Mouse (Mus musculus): ENCODE results near the gene Lmntd1.
A peak's percentile ranks its signal among the peaks of the same experiment; 100 is the strongest.

Gene Lmntd1

DNA sequence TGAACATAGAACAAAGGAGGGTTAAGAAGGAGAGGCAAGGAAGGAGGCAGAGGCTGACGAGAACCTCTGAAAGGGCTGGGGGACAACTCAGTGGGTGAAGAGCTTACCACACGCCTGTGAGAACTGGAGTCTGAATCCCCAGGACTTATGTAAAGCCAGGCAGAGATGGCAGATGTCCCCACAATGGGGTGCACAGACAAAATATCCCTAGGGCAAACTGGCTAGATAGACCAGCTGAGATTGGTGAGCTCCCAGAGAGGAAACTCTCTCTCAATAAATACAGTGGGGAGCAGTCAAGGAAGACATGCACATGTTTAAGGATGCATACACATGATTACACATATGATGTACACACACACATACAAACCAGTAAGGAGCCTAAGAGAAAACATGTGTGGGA is 10.0 kb downstream of the Lmntd1 start:
- no peak for DNase-seq

DNA sequence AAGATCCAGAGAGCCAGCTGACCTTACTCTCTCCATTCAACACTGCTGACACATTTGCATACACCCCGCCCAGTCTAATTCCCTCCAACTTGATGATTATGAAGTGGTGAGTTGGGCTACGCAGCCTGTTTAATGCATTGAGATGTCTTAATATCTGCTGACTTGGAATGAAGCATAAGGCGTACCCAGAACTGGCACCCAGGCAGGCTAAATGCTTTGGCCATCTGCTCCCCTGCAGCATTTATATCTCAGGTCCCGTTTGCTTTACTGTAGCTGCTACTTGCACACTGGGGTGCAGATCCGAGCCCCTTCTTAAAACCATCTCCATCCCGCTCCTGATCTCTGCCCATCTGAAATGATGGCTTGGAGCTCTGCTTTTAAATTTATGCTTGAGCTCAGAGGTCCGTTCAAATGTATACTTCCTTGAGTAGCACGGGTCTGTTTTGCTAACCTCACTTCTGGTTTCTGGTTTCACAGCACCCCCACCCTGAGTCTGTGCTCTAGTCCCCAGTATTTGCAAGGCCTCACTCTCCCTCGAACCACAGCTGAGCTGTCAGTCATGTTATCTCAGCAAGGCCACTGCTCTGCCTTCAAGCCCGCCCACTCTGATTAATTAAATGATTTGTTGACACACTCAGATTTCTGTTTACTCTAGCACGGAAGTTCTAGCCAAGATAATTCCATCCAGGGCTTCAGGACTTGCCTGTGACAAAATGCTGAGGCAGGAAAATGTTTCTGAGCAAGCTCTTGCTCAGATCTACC is 15.1 kb downstream of the Lmntd1 start:
- DNase-seq = peak; percentile 30

DNA sequence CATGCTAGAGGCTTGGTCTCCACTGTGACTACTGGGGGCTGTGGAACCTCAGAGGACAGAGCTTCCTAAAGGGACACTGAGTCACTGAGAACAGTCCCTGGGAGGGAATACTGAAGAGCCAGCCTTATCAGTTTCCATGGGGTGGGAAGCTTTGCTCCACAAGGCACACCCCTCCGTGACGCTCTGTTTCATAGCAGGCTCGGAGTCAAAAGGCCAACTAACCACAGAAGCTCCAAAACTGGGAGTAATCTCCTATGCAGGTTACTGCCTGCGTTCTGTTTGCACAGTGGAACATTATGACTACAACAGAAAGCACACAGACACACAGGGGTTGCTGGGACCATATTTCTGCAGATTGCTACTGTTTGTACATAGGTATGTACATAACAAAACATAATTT is 18.2 kb downstream of the Lmntd1 start:
- DNase-seq = no peak

DNA sequence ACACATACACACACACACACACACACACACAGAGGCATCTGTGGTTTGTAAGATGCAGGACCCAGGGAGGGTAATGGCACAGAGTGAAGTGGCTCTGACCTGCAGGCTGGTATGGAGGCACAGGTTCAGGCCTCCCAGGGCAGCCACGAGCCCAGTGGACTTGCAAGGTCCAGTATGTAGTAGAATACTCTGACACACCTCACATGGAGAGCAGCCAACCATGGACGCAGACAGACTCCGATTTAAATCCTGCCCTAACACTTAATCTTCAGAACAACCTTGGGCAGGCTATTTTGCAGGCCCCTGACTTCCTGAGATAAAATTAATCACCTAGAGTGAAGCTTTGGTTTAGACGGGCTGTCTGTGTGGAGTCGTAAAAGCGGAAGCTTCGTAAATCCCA is 20.1 kb downstream of the Lmntd1 start:
- no peak for DNase-seq

DNA sequence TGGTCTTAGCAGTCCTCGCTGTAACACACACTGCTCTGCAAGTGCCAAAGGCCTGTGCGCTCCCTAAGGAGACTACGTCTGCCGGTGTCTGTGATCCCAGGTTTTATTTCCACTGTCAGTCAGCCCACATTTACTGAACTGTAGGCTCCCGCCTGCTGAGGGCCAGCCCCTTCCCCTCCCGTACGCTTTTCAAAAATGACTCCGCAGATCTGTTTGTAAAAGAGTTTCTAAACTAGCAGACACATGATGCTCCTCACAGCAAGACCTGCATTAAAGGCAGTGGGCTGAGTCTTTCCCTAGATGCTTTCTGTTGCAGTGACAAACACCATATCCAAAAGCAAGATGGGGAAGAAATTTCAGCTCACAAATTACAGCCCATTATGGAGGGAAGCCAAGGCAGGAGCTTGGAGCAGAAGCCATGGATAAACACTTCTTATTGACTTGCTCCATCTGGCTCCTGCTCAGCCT is 21.6 kb downstream of the Lmntd1 start:
- DNase-seq = no peak

DNA sequence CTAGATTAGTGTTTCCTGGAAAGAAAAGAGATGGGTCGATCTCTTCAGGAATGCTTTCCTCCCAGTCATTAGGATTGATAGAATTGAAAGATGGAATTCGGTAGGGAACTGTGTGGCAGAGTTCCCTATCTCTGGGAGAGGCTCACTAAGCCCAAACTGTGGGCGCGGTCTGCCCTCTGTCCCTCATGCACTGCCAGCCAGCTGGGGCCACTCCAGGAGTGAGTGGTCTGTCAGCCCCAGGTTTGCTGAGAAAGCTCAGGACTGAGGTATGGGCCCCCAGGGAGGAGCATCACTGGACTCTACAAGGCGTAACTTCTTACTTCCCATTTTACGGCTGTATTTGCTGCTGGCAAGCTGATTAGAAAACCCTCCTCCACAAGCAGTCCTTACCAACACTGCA is 22.1 kb downstream of the Lmntd1 start:
- no peak for DNase-seq

DNA sequence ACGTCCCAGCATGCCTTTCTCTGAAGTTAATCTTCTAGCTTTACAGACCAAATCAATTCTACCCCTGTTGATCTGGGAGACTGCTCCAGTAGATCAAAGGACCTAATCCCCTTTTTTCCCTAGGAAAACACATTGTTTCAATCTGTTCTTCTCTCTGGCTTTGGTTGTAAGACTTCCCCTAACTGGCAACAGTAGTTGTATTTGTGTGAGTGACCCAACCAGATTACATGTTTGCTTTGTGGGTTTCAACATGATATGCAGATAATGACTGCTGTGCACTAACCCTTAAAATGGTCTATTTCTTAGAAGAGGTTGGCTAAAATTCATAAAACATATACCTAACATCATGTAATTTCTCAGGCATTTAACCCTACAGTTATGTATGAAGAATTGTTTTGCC is 22.5 kb downstream of the Lmntd1 start:
- DNase-seq = no peak

DNA sequence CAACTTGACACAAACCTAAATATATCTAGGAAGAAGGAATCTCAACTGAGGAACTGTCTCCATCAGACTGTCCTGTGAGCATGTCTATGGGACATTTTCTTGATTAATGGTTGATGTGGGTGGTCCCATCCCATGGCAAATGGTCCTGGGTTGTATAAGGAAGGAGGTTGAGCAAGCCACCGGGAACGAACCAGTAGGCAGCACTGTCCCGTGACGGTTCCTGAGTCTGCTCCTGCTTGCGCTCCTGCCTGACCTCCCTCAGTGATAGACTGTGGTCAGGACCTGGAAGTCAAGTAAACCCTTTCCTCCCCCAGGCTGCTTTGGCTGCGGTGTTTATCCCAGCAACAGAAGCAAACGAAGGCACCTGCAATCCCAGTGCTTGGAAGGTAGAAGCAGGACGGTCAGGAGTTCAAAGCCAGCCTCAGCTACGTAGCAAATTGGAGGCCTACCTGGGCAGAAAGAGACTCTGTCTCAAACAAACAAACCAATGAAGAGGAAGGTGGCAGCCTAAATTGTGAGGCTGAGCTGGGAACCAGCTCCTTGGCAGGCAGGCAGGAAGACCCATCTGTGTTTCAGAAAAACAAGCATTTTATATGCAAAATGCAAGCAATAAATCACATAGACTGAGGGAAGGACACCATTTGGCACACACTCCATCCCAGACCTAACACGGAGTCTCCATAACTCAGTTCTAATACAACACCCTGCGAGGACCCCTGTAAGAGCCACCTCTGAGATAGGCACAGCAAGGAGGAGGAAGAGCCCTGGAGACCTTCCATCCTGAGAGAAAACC is 23.4 kb downstream of the Lmntd1 start:
- no peak for DNase-seq

DNA sequence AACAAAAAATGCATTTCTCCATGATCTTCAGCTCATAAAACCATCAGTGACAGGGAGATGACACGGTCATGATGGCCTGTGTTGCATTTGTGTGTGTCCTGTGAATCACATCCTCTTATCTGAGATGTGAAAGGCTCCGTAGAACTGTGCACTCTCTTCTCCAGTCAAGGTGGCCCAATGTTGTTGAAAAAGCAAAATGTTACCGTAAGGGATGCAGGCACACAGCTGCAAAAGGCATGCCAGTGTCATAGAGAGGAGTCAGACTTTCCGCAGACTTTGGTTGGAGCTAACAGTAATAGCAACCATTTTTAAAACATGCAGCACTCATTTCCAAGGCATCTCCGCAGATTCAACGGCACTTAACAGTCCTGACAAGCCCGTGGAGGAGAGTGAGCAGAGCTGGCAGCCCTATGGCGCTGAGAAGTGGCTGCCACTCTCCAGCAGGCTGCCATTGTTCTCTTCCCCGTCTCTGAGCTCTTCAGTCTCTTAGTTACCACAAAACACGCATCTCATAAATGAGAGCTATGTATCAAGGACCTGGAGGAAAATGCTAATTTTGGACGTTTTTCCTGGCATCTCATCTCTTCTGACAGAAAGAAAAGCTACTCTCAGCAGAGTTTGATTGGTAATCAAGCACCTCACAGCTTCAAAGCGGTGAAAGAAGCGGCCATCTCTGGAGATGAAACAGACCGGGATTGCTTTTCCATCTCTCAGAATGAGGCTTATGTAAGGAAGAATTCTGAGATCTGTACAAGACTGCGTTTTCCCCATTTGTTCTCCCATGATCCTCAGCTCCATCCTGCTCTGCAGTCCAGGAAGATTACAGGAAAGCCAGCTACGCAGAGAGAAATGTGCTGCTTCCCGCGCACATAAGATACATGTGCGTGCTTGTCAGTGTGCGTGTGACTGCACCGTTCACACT is 28.8 kb downstream of the Lmntd1 start:
- DNase-seq = no peak

DNA sequence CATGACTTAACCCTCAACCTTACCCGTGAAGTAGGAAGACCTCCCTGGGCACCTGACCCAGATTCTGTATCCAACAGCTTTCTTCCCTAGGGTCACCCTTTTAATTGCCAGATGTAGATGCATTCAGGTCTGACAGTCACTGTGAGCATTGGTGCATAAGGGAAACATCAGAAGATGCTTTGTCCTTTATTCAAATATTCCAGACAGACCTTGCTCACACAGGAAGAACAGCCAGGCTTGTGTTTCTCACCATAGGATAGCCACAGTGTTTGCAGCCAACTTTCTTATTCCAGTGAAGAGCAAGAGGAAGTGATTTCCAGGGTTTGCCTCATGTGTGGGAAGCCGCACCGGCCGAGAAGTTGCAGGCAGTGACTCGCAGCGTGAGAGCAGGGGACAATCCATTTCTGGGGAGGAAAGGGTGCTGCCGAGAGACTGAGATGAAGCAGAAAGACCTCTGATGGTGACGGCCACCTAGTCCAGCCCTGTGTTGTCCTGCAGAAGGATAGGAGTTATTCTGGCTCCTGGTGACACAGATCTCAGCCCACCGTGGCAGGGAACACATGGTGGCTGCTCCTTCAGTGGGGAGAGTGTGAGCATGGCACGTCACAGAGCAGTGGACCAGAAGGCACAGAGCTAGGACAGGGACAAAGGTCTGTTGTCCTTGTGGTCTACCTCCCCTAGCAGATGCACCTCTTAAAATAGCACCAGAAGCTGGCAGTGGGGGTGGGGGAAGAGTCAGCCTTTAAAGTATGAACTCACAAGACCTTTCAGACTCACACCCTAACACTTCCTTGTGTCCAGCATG is 32.6 kb downstream of the Lmntd1 start:
- no peak for DNase-seq

DNA sequence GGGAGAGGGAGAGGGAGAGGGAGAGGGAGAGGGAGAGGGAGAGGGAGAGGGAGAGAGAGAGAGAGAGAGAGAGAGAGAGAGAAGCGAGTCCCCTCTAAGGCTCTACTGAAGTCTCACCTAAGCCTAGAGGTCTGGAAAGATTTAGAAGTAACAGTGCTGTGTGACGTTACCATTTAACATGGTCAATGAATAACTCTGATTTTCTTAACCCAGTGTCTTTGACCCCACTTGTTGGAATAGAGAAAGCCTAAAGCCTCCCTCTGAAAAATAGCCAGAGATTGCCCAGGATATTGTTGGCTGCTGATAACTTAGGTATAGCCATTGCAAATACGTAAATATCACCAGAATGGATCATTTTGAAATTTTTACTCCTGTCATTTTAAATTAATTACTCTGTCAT is 34.4 kb downstream of the Lmntd1 start:
- no peak for DNase-seq

DNA sequence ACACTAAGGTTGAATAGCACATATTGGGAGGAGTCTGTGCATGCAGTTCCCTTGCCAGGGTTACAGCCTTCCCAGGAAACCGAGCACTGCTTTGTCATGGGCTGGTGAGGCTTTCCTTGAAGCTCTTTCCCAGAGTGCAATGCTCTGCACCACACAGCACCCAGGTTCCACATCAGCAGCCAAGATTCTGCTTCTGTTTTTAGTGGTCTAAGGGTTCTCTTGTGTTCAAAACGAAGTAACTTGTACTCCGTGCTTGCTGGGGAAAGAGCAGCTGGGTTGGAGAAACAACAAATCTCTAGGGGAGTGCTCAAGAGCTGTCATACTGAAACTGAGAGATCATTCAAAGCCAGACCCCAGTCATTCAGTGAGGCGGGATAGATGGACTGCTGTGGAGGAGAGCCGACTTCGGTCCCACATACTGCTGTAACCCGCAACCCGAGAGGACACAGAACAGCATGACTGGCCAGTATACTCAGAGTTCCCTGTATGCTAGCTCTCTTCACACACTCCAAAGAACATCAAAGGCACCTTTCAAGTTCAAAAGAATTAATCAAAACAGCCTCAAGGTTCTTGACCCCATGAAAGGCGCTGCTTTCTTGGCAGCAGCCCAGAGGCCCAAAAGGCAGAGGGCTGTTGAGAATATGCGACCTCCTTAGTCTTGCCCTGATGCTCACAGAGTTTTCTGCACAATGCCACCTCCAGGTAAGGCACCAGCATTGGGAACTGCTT is 35.5 kb downstream of the Lmntd1 start:
- no peak for DNase-seq

DNA sequence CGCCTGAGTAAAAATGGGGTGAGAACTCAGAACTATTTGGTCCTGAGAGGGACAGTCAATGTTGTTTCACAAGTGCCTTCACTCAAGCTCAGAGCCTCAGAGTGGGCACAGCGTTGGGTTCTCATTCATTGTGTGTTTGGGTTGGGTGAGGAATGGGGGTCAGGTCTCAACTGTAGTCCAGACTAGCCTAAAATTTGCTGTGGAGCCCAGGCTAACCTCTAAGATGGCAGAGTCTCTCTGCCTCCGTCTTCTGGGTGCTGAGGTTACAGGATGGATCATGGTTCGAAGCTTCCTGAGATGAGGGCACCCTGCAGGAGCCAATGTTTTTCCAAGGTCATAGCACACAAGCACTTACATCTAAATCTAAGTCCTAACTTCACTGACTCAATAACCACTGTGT is 37.4 kb downstream of the Lmntd1 start:
- DNase-seq = no peak

DNA sequence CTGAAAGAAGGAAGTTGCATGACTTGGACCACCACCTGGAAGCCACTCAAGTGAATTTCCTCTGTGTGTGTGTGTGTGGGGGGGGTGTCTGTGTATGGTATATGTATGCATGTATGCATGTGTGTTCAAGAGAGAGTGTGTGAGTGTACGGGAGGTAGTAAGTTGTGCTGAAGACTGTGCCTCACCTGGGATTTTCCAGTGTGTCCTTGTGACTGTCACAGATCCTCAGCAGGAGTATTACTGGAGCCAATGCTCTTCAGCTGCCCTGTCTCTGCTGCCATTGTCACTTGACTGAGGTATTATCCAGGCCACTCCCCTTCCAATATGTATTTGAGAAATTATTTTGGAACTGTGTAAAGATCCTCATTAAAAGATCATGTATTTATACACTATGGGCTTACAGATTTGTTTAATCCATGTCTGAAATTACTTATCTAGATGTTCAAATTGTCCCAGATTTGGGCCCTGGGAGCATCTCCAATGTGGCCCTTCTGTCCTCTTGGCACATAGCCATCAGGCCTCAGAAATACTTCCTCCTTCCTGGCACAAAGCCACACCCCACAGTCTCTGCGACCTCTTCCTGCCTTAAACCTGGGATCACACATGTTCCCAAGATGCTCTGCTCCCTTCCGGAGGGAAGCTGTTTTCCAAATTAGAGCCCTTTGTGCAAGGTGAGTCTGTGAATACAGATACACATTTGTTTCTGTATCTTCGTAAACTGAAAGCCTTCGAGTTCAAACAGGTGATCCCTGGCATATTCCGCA is 40.7 kb downstream of the Lmntd1 start:
- DNase-seq = no peak

DNA sequence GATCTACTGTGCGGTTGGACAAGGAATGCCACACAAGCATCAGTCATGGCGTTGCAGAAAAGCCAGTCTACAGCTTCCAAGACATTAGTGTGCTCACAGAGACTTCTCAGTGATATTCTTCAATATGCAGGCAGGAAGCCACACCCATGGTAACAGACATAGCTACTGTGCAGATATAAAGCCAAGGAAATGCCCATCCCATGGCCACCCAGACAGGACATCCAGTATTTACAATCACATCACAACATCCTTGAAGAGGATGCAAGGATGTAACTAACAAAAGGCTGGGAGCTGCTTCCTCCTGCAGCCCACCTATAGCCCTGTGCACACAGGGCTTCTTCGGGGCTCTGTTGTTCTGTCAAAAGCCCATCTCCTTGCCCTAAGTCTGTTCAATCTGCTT is 45.4 kb downstream of the Lmntd1 start:
- DNase-seq = no peak

DNA sequence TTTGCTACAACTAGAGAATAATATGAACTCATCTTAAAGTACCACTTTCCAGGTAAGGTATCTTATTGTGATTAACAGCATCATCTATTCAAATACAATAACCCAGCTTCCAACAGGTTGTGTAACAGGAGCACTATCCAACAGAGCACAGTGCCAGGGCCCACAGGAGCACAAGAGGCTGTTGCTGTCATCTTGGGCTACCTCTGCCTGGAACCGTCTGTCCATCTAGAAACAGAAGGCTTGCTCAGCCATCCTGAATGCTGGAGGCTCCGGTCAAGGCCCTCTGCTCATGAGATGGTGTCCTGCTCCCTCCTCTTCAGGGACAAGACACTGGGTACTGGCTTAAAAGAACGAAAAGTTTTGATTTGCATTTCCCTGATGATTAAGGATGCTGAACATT is 46.3 kb downstream of the Lmntd1 start:
- DNase-seq = no peak

DNA sequence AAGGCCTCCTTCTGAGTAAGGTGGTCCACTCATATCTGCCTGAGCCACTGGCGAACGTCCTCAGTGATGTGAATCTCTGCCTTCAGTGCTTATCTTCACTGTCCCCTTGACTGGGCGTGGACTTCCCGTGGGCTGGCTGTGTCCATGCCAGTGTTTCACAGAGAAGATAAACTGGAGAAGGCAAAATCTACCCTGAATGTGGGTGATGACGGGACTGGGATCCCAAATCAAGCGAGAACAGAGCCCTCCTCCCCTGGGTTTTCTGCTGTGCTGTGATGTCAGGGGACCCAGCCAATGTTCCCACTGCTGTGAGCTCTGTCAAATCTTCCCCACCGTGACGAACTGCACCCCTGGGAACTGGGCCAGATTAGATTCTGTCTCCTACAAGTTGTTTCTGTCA is 46.8 kb downstream of the Lmntd1 start:
- no peak for DNase-seq

DNA sequence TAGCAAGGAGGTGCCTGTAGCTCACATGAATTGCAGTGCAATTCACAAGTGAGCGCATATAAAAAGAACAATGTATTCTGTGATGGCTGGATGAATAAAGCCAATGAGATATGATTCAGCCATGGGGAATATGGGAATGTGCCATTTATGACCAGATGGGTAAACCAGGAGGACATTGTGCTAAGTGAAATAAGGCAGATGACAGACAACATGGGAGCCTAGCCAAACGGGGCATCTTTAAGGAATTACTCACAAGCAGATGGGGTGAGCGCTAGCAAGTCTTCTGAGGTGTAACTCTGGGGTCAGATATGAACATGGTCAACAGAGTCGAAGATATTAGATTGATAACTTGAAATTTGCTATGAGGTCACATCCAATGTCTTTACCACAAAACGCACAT is 48.5 kb downstream of the Lmntd1 start:
- no peak for DNase-seq

DNA sequence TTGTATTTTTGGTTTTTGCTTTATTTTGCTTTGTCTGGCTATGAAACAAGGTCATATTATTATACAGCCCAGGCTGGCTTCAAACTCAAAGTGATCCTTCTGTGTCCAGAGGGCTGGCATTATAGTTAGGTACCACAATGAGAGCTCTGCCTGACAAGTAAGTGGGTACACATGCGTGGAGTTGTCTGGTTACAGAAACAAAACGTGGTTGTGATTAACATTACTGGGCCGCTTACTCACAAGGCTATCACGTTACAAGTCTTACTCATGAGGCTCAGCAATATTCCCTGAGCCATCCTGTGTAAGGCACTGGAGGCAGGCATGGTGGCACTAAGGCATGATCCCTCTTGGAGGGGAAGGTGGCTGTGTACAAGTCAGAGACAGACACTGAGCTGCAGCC is 49.4 kb downstream of the Lmntd1 start:
- DNase-seq = no peak

DNA sequence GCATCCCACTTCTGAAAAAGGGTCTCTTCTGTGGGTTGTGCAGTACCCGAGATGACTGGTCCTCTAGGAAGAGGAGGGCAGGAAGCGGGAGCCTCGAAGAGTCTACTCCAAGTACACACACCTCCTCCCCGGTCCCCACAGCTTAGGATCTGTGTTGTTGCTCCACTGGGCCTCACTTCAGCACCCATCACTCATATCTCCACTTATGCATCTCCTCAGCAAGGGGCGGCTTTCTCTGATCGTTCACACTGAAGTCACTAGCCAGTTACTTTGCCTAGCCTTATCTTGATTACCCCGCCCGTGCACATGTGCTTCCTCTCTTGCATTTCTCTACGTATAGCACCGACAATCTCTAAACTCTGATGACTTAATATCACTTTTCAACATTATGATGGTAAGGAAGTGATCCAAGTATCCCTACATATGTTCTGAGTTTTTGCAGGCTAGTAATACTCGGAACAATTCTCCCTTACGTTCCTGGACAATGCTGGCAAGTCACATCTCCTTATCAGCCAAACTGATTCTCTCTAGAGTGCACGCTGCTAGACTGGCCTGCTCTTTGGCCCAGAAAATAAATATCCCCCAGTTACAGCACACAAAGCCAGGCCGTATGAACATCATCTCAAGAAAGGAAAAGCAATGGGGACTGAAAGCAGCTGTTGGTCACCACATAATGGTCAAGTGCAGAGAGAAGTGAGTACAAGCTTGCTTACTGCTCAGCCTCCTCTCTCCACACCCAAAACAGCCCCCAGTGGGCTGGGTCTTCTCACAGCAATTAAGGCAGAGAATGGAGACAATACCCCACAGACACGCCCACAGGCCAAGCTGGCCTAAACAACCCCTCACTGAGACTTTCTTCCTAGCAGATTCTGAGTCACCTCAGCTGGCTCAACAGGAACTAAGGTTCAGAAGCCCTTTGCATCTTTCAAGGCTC is 56.8 kb downstream of the Lmntd1 start:
- no peak for DNase-seq
